Mouse (Mus musculus): ENCODE measurements at regions not wholly inside any gene's neighbourhood (a gene's known extent, or its start where the extent isn't known, plus 50 kb on each side); places are given as distances from the start of the nearest gene placed in this dataset.

DNA sequence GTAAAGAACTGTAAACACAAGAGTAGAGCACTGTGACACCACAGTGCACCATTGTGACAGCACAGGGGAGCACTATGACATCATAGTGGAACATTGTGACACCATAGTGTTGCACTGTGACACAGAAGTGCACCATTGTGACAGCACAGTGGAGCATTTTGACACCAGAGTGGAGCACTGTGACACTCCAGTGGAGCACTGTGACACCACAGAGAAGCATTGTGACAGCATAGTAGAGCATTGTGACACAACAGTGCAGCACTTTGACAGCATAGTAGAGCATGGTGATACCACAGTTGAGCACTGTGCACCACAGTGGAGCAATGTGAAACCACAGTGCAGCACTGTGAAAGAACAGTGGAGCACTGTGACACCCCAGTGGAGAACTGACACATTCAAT, 2750.4 kb upstream of the Gm8797 start:
- ATAC-seq (replicated peaks; ENCODE audit: poor library complexity), result 0 out of 2 replicates have a peak, but pooled peaks have one; percentile 42

DNA sequence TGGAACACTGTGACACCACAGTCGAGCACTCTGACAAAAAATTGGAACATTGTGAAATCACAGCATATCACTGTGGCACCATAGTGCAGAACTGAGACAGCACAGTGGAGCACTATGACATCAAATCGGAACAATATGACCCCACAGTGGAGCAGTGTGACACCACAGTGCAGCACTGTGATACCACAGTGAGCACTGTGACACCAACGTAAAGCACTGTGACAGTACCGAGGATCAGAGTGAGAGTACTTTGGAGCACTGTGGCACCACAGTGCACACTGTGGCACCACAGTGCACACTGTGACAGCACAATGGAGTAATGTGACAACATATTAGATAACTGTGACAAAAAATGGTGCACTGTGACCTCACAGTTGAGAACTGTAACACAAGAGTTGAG, 2749.4 kb upstream of the Gm8797 start:
- no peak for ATAC-seq (replicated peaks; ENCODE audit: poor library complexity)

DNA sequence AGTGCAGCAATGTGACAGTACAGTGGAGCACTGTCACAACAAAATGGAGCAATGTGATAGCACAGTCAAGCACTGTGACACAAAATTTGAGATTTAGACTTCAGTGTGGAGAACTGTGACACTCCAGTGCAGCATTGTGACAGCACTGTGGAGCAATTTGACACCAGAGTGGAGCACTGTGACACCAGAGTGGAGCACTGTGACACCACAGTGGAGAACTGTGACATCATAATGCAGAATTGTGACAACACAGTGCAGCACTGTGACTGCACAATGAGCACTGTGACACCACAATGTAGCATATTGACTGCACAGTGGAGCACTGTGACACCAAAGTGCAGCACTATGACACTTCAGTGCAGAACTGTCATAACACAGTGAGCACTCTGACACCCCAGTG, 2749.0 kb upstream of the Gm8797 start:
- peak; percentile 62 for ATAC-seq (replicated peaks; ENCODE audit: poor library complexity)

GRCm38 (mm10) chr3:3003425-3003824, 2747.2 kb upstream of the Gm8797 start:
- ATAC-seq (replicated peaks; ENCODE audit: poor library complexity), result no peak

DNA sequence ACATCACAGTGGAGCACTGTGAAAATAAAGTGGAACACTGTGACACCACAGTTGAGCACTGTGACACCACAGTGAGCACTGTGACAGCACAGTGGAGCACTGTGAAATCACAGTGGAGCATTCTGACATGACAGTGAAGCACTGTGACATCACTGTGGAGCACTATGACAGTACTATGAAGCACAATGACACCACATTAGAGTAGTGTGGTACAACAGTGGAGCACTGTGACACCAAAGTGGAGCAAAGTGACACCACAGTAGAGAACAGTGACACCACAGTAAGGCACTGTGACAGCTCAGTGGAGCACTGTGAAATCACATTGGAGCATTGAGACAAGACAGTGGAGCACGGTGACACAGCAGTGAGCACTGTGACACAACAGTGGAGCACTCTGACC, 2739.5 kb upstream of the Gm8797 start:
- ATAC-seq (replicated peaks; ENCODE audit: poor library complexity), result 0 out of 2 replicates have a peak, but pooled peaks have one; percentile 19

- ATAC-seq (replicated peaks; ENCODE audit: poor library complexity), result no peak
Measured at GRCm38 (mm10) chr3:3012951-3013350, 2737.7 kb upstream of the Gm8797 start.

- peak; percentile 53 for ATAC-seq (replicated peaks; ENCODE audit: poor library complexity)
Measured at GRCm38 (mm10) chr3:3014978-3015377, 2735.6 kb upstream of the Gm8797 start.

GRCm38 (mm10) chr3:3016572-3016971, 2734.0 kb upstream of the Gm8797 start:
- ATAC-seq (replicated peaks; ENCODE audit: poor library complexity), result no peak

- ATAC-seq (replicated peaks; ENCODE audit: poor library complexity), result no peak
Measured at GRCm38 (mm10) chr3:3032793-3033192, 2717.8 kb upstream of the Gm8797 start.
